Mouse (Mus musculus): ENCODE measurements around the gene Eef1e1. TPM values are rescaled to one million over a fixed set of nuclear protein-coding genes. Genes with fewer than 3 reads are reported as not detected.

Gene Eef1e1
- 44.1 TPM for polyA plus RNA-seq (2017; shearing (Covaris generic))

GRCm38 (mm10) chr13:38658528-38659280, at the start of gene Eef1e1:
Gene Eef1e1 (minus strand): TSS chr13:38659058.

DNA sequence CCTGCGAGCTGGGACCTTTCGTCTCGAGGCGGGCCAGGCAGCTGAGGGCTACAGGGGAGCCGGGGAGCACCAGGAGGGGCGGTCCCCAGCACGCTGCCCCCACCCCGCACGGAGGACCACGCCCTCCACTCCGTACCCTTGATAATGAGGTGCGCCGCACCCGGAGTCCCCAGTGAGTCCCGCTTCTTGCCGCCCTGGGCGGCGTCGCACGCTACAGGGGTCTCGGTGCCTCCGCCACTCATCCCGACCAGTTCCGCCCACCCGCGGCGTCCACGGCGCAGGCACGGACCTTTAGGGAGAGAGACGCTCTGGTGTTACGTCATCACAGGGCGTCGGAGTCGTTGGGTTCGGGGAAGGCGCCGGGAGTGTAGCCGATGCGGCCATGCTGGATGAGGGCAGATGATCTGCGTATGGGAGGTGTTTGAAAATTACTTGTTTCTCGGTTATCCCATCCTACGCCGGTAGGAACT, 24.0 kb downstream of the Eef1e1 start, which contains the start of gene Bloc1s5:
Gene Bloc1s5 (minus strand): TSS at position 310 of the 470 bp plus-strand sequence.

Other genes with a start within 250 kb of the Eef1e1 start
- 22.7 TPM for gene Txndc5, start 130.2 kb downstream of the Eef1e1 start, polyA plus RNA-seq (2017; shearing (Covaris generic))
- 12.3 TPM for gene Bloc1s5, start 23.9 kb downstream of the Eef1e1 start, polyA plus RNA-seq (2017; shearing (Covaris generic))

All from inflammation-experienced regulatory T-cells, adult 16 weeks (primary cell).